Comparison of ENCODE assay signal across 8 mouse cellular contexts in the genomic region with DNA sequence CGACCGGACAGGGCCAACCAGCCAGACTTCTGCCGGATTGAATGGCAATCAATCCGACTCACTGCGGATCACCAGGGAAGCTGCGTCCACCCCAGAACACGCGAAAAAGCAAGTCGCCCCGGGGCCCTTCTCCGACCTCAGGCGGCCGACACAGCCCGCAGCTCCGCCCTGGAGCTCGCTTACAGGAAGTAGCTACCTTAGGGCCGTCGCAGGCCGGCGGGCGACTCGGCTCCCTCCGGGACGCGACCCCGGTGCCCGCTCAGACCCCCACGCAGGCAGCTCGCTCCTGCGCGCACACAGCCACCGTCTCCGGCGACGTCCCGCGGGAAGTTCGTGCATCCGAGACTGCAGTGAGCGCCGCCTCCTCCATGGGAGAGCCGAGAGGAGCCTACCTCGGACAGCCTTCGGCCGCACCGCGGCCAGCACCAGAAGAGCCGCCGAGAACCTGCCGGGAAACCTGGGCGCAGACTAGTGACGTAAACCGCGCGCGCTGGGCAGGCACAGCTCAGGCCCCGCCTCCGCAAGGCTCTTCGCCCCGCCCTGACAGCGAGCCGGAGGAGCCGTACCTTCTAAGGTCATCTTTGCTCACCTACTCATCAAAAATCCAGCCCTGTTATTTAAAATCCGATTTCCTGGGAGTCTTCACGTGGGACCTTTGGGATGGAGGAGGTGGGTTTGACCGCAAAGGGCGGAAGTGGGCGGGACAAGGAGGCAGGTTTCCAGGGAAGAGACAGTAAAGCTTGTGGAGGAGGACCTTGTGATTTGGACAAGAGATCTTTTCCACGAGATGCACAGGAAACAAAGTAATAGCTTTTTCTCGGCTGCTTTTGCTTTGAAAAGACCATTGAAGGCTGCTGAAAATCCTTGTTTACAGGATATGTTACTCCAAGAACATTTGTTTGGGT. TPM values are rescaled to one million over a fixed set of nuclear protein-coding genes. Genes with fewer than 3 reads are reported as not detected.
DNase-seq lines count a peak whose midpoint lies in the region; ATAC-seq and TF ChIP-seq lines count a peak whose summit lies in the region.

A gene (minus strand): TSS at position 473 of the 905 bp plus-strand sequence.

- WGBS in forebrain, embryonic 13.5 days = under 1% methylated on average over 69 of the region's 70 CpGs
- WGBS in large intestine, adult 2 months = under 1% methylated on average over 70 of the region's 70 CpGs
- WGBS in liver, postnatal 0 days (ENCODE audit: insufficient replicate concordance) = 1% methylated on average over 70 of the region's 70 CpGs
- under 1% methylated on average over 70 of the region's 70 CpGs for WGBS in neural tube, embryonic 14.5 days

- H3K4me3 ChIP-seq in ES-Bruce4 (ENCODE audit: low read depth, low read length) = peak within 1 kb of the TSS; percentile 87
- H3K4me3 ChIP-seq in forebrain, embryonic 13.5 days = peak within 1 kb of the TSS; percentile 93
- peak within 1 kb of the TSS; percentile 98 for H3K4me3 ChIP-seq in liver, postnatal 0 days (ENCODE audit: low read depth, low read length)
- peak within 1 kb of the TSS; percentile 98 for H3K4me3 ChIP-seq in neural tube, embryonic 14.5 days (ENCODE audit: low read depth, low read length)

- peak within 1 kb of the TSS; percentile 75 for H3K4me2 ChIP-seq in forebrain, embryonic 13.5 days
- peak within 1 kb of the TSS; percentile 80 for H3K4me2 ChIP-seq in liver, postnatal 0 days (ENCODE audit: low read depth, low read length)
- peak within 1 kb of the TSS; percentile 62 for H3K4me2 ChIP-seq in neural tube, embryonic 14.5 days (ENCODE audit: low read depth, low read length)

- TF ChIP-seq POLR2A in ES-Bruce4 (IDR thresholded peaks at IDR 0.05; ENCODE audit: insufficient read depth, low read length) = peak; percentile 72

- DNase-seq in heart, postnatal 10 days = peak; percentile 95 to 97
- DNase-seq in large intestine, adult 2 months (ENCODE audit: low read depth, low spot score) = peak; percentile 79
- peak; percentile 98 for DNase-seq in liver, postnatal 0 days
- DNase-seq in testis, postnatal 10 days (ENCODE audit: low spot score) = peak; percentile 98

- TF ChIP-seq EP300 in ES-Bruce4 (IDR thresholded peaks at IDR 0.05; ENCODE audit: insufficient read depth, low read depth, low read length) = 0 out of 2 replicates have a peak, but pooled peaks have one; percentile 7
- no peak; the same call in 1 of the 2 replicates for TF ChIP-seq EP300 in liver, postnatal 0 days (IDR thresholded peaks at IDR 0.05; ENCODE audit: low read depth)

- peak; percentile 92 for ATAC-seq in cerebellum, adult (ENCODE audit: insufficient number of reproducible peaks, low FRiP score, low TSS enrichment)
- peak; percentile 98 for ATAC-seq in forebrain, embryonic 13.5 days
- ATAC-seq in liver, postnatal 0 days = peak; percentile 99
- peak; percentile 98 for ATAC-seq in neural tube, embryonic 14.5 days (ENCODE audit: low read depth)

- peak within 1 kb of the TSS; percentile 85 for H3K9ac ChIP-seq in ES-Bruce4 (ENCODE audit: low read depth, poor library complexity, severe bottlenecking)
- H3K9ac ChIP-seq in forebrain, embryonic 13.5 days = peak within 1 kb of the TSS; percentile 91
- H3K9ac ChIP-seq in liver, postnatal 0 days (replicated peaks) = peak within 1 kb of the TSS; percentile 98
- H3K9ac ChIP-seq in neural tube, embryonic 14.5 days (replicated peaks; ENCODE audit: low read depth, low read length) = peak within 1 kb of the TSS; percentile 94

- peaks cover 19% of the 10 kb centered on the region for H3K9me3 ChIP-seq in ES-Bruce4 (replicated peaks; ENCODE audit: control insufficient read depth, insufficient read depth, low read length, poor library complexity, severe bottlenecking)
- no peaks in the 10 kb centered on the region for H3K9me3 ChIP-seq in forebrain, embryonic 13.5 days (replicated peaks)
- H3K9me3 ChIP-seq in liver, postnatal 0 days (ENCODE audit: low read length) = no peaks in the 10 kb centered on the region
- H3K9me3 ChIP-seq in neural tube, embryonic 14.5 days (ENCODE audit: control insufficient read depth, low read length) = no peaks in the 10 kb centered on the region; the same call in 1 of the 2 replicates

- peaks cover 18% of the 10 kb centered on the region for H3K36me3 ChIP-seq in ES-Bruce4 (ENCODE audit: control insufficient read depth, insufficient read depth, low read length, poor library complexity, severe bottlenecking)
- H3K36me3 ChIP-seq in forebrain, embryonic 13.5 days (ENCODE audit: poor library complexity, severe bottlenecking) = peaks cover 5% of the 10 kb centered on the region; the same call in 1 of the 2 replicates
- peaks cover 7% of the 10 kb centered on the region; the same call in 1 of the 2 replicates for H3K36me3 ChIP-seq in liver, postnatal 0 days (replicated peaks; ENCODE audit: insufficient read depth, low read length)
- no peaks in the 10 kb centered on the region for H3K36me3 ChIP-seq in neural tube, embryonic 14.5 days (ENCODE audit: control insufficient read depth, insufficient read depth, low read length)

- no peaks in the 10 kb centered on the region for H3K27me3 ChIP-seq in ES-Bruce4 (ENCODE audit: control insufficient read depth, insufficient read depth, low read length, poor library complexity, severe bottlenecking)
- no peaks in the 10 kb centered on the region for H3K27me3 ChIP-seq in forebrain, embryonic 13.5 days
- no peaks in the 10 kb centered on the region for H3K27me3 ChIP-seq in liver, postnatal 0 days (ENCODE audit: insufficient read depth, low read length)
- no peaks in the 10 kb centered on the region for H3K27me3 ChIP-seq in neural tube, embryonic 14.5 days (ENCODE audit: control insufficient read depth, insufficient read depth, low read length)

- TF ChIP-seq CTCF in ES-Bruce4 (IDR thresholded peaks at IDR 0.05; ENCODE audit: low read depth, low read length) = no peak
- no peak for TF ChIP-seq CTCF in liver, postnatal 0 days (IDR thresholded peaks at IDR 0.05; ENCODE audit: low read depth)

- no peaks in the 10 kb centered on the region for H3K4me1 ChIP-seq in ES-Bruce4 (ENCODE audit: control insufficient read depth, insufficient read depth, low read length)
- H3K4me1 ChIP-seq in forebrain, embryonic 13.5 days = peaks cover 18% of the 10 kb centered on the region
- H3K4me1 ChIP-seq in liver, postnatal 0 days (ENCODE audit: insufficient read depth) = peaks cover 20% of the 10 kb centered on the region
- H3K4me1 ChIP-seq in neural tube, embryonic 14.5 days (ENCODE audit: control insufficient read depth, insufficient read depth, low read length) = peaks cover 10% of the 10 kb centered on the region; the same call in 1 of the 2 replicates

- intact Hi-C loops in heart, postnatal 10 days (cut with DNase I) = loop anchor here (5.0 kb wide), 1 partner anchor 90 kb away; a partner anchor contains a TSS

- peak within 1 kb of the TSS; percentile 73 for H3K27ac ChIP-seq in ES-Bruce4 (ENCODE audit: insufficient read depth, low read length)
- H3K27ac ChIP-seq in forebrain, embryonic 13.5 days = peak within 1 kb of the TSS; percentile 80
- H3K27ac ChIP-seq in liver, postnatal 0 days (ENCODE audit: low read depth) = peak within 1 kb of the TSS; percentile 98
- H3K27ac ChIP-seq in neural tube, embryonic 14.5 days (ENCODE audit: low read depth, low read length) = peak within 1 kb of the TSS; percentile 87

RNA-seq across cellular contexts. Expression of the gene that starts here (rescaled TPM):
- 44.9 and 47.6 TPM in 2 replicates for polyA plus RNA-seq in ES-Bruce4 (2011; ENCODE audit: insufficient read depth, insufficient read length, low read depth, missing spikeins)
- 39.3 and 41.9 TPM in 2 replicates for polyA plus RNA-seq in forebrain, embryonic 13.5 days (2015; fragmentation: Nextera tagmentation; extraction: Ambion mirVana)
- 10 to 100 TPM; 42.7 to 48.2 TPM for total RNA-seq in heart, postnatal 10 days (2021)
- polyA plus RNA-seq in large intestine, adult 2 months (2012; rRNA removed) = 12.0 and 18.8 TPM in 2 replicates
- 22.7 and 23.9 TPM in 2 replicates for polyA plus RNA-seq in liver, postnatal 0 days (2015; fragmentation: Nextera tagmentation; extraction: Ambion mirVana)
- 38.5 and 47.9 TPM in 2 replicates for polyA plus RNA-seq in neural tube, embryonic 14.5 days (2014; fragmentation: Nextera tagmentation; extraction: Ambion mirVana)

Comparison
In these comparisons a context has a peak if more than half of its experiments do, and no peak if none do; other contexts are left out.
1. Peak in every context shown above with its lines: DNase-seq, ATAC-seq, H3K4me3 ChIP-seq and H3K27ac ChIP-seq.